Mouse (Mus musculus): ENCODE measurements around the gene Snx27. TPM values are rescaled to one million over a fixed set of nuclear protein-coding genes. Genes with fewer than 3 reads are reported as not detected.
A peak's percentile ranks its signal among the peaks of the same experiment; 100 is the strongest.

The Snx27 gene
- polyA plus RNA-seq, 1 experiment from 2014 or later, result 95.0 TPM

- no peaks in the 10 kb centered on the region for H3K27me3 ChIP-seq (replicated peaks; ENCODE audit: control insufficient read depth, insufficient read depth, low read length)
- ATAC-seq, result peak; percentile 24; the same call in 1 of the 2 replicates
- H3K27ac ChIP-seq (ENCODE audit: low read depth, low read length), result peak overlapping the region; percentile 40
These were observed 125.5 kb downstream of the Snx27 start for GRCm38 (mm10) chr3:94457055-94457454.

GRCm38 (mm10) chr3:94456529-94457000 is 126.0 kb downstream of the Snx27 start:
- Histone ChIP-seq H3K4me3 (ENCODE audit: low read length) (peak overlapping the region; percentile 45), H3K9ac (ENCODE audit: low read depth, low read length) (peak overlapping the region; percentile 59), H3K36me3 (ENCODE audit: control insufficient read depth, insufficient read depth, low read length) (no peaks in the 10 kb centered on the region), H3K27me3 (replicated peaks; ENCODE audit: control insufficient read depth, insufficient read depth, low read length) (no peaks in the 10 kb centered on the region), H3K4me1 (ENCODE audit: control insufficient read depth, insufficient read depth, low read depth, low read length) (peaks cover 7% of the 10 kb centered on the region), H3K27ac (ENCODE audit: low read depth, low read length) (peak overlapping the region; percentile 40; the same call in 1 of the 2 replicates), H3K4me2 (ENCODE audit: low read length) (peak overlapping the region; percentile 54), H3K9me3 (ENCODE audit: control insufficient read depth, low read length) (no peaks in the 10 kb centered on the region)
- peak; percentile 92 for ATAC-seq
- 0% methylated on average over 12 of the region's 12 CpGs for WGBS

More at GRCm38 (mm10) chr3:94457055-94457454, 125.5 kb downstream of the Snx27 start:
- WGBS, result 62% methylated on average over 3 of the region's 3 CpGs
- Histone ChIP-seq H3K36me3 (ENCODE audit: control insufficient read depth, insufficient read depth, low read length) (no peaks in the 10 kb centered on the region), H3K4me3 (ENCODE audit: low read length) (peak overlapping the region; percentile 45), H3K9ac (ENCODE audit: low read depth, low read length) (no peak overlapping the region), H3K4me2 (ENCODE audit: low read length) (peak overlapping the region; percentile 54), H3K9me3 (ENCODE audit: control insufficient read depth, low read length) (no peaks in the 10 kb centered on the region), H3K4me1 (ENCODE audit: control insufficient read depth, insufficient read depth, low read depth, low read length) (peaks cover 7% of the 10 kb centered on the region)

- Histone ChIP-seq H3K9ac (ENCODE audit: low read depth, low read length) (no peak overlapping the region), H3K4me1 (ENCODE audit: control insufficient read depth, insufficient read depth, low read depth, low read length) (peaks cover 1% of the 10 kb centered on the region; the same call in 1 of the 2 replicates), H3K27ac (ENCODE audit: low read depth, low read length) (no peak overlapping the region), H3K4me2 (ENCODE audit: low read length) (no peak overlapping the region), H3K9me3 (ENCODE audit: control insufficient read depth, low read length) (no peaks in the 10 kb centered on the region), H3K36me3 (ENCODE audit: control insufficient read depth, insufficient read depth, low read length) (peaks cover 25% of the 10 kb centered on the region), H3K4me3 (ENCODE audit: low read length) (no peak overlapping the region), H3K27me3 (replicated peaks; ENCODE audit: control insufficient read depth, insufficient read depth, low read length) (no peaks in the 10 kb centered on the region)
- 83% methylated on average over 2 of the region's 2 CpGs for WGBS
- no peak for ATAC-seq
These were observed 133.1 kb downstream of the Snx27 start for GRCm38 (mm10) chr3:94449377-94449776.

Other genes starting within 250 kb of the Snx27 start
- gene Them5, start 240.6 kb downstream of the Snx27 start, polyA plus RNA-seq (2015; fragmentation: Nextera tagmentation; extraction: Ambion mirVana), result 0.29 TPM in 1 of 2 replicates, not detected in the other
- gene C2cd4d, start 220.3 kb downstream of the Snx27 start, polyA plus RNA-seq (2015; fragmentation: Nextera tagmentation; extraction: Ambion mirVana), result 1.6 and 1.8 TPM in 2 replicates
- gene Rorc, start 209.9 kb downstream of the Snx27 start, polyA plus RNA-seq (2015; fragmentation: Nextera tagmentation; extraction: Ambion mirVana), result 0.36 and 0.54 TPM in 2 replicates
- gene Lingo4, start 184.2 kb downstream of the Snx27 start, polyA plus RNA-seq (2015; fragmentation: Nextera tagmentation; extraction: Ambion mirVana), result 1.7 and 2.3 TPM in 2 replicates
- gene Tdrkh, start 169.4 kb downstream of the Snx27 start, polyA plus RNA-seq (2015; fragmentation: Nextera tagmentation; extraction: Ambion mirVana), result 51.1 and 54.8 TPM in 2 replicates
- 63.7 and 64.5 TPM in 2 replicates for gene Mrpl9, start 139.4 kb downstream of the Snx27 start, polyA plus RNA-seq (2015; fragmentation: Nextera tagmentation; extraction: Ambion mirVana)
- gene Oaz3, start 138.8 kb downstream of the Snx27 start, polyA plus RNA-seq (2015; fragmentation: Nextera tagmentation; extraction: Ambion mirVana), result 0.90 and 1.7 TPM in 2 replicates
- 184 and 191 TPM in 2 replicates for gene Celf3, start 104.4 kb downstream of the Snx27 start, polyA plus RNA-seq (2015; fragmentation: Nextera tagmentation; extraction: Ambion mirVana)
- gene Riiad1, start 102.4 kb downstream of the Snx27 start, polyA plus RNA-seq (2015; fragmentation: Nextera tagmentation; extraction: Ambion mirVana), result 14.0 and 17.8 TPM in 2 replicates
- not detected in 2 replicates for gene Gm10972, start 60.4 kb upstream of the Snx27 start, polyA plus RNA-seq (2015; fragmentation: Nextera tagmentation; extraction: Ambion mirVana)
- 9.0 TPM in 2 replicates for gene Tuft1, start 76.2 kb upstream of the Snx27 start, polyA plus RNA-seq (2015; fragmentation: Nextera tagmentation; extraction: Ambion mirVana)
- gene Selenbp2, start 110.8 kb upstream of the Snx27 start, polyA plus RNA-seq (2015; fragmentation: Nextera tagmentation; extraction: Ambion mirVana), result 0.75 TPM in 1 of 2 replicates, not detected in the other
- 14.4 and 15.4 TPM in 2 replicates for gene Cgn, start 203.8 kb upstream of the Snx27 start, polyA plus RNA-seq (2015; fragmentation: Nextera tagmentation; extraction: Ambion mirVana)

All from hindbrain, embryonic 16.5 days (tissue).